Mouse (Mus musculus) lung, adult 2 months (tissue): ENCODE measurements at regions not wholly inside any gene's neighbourhood (a gene's known extent, or its start where the extent isn't known, plus 50 kb on each side); places are given as distances from the start of the nearest gene placed in this dataset.

Experiments
- CTCF ChIP-seq: fragments of 200-500 bp; IDR thresholded peaks from 2 replicates; pipeline ENCODE4 v1.5.1; 2011; ENCODE audit warnings: mild to moderate bottlenecking, low read length, control low read depth; ENCODE audit not compliant: insufficient read depth
- POLR2A ChIP-seq: fragments of 200-500 bp; IDR thresholded peaks from 2 replicates; pipeline ENCODE4 v1.6.1; 2011; ENCODE audit warnings: low read depth, mild to moderate bottlenecking, control low read depth, low read length, borderline replicate concordance; ENCODE audit errors: extremely low read depth

- TF ChIP-seq CTCF (no peak), POLR2A (no peak)
Observed at GRCm38 (mm10) chr8:92057857-92058256, 256.0 kb upstream of the Irx3 start.
